Mouse (Mus musculus): Measurements from ENCODE around the gene Arl4d. TPM values are rescaled to one million over a fixed set of nuclear protein-coding genes. Genes with fewer than 3 reads are reported as not detected.

The Arl4d gene
- total RNA-seq, 2 experiments from 2014 or later, result 0.85 TPM; not detected in 1

GRCm38 (mm10) chr11:101673010-101673642 lies 7.8 kb downstream of the Arl4d start:
- ATAC-seq (replicated peaks; ENCODE audit: low FRiP score, poor library complexity, severe bottlenecking), result no peak

DNA sequence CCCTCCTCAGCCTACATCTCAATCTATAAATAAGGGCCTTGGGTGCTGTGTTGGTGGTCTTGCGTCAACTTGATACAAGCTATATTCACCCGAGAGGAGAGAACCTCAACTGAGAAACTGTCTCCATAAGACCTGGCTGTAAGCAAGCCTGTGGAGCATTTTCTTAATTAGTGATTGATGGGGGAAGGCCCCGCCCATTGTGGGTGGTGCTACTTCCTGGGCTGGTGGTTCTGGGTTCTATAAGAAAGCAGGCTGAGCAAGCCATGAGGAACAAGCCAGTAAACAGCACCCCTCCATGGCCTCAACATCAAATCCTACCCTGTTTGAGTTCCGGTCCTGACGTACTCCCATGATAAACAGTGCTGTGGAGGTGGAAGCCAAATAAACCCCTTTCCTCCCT lies 8.8 kb downstream of the Arl4d start:
- no peak for ATAC-seq (replicated peaks; ENCODE audit: low FRiP score, poor library complexity, severe bottlenecking)

DNA sequence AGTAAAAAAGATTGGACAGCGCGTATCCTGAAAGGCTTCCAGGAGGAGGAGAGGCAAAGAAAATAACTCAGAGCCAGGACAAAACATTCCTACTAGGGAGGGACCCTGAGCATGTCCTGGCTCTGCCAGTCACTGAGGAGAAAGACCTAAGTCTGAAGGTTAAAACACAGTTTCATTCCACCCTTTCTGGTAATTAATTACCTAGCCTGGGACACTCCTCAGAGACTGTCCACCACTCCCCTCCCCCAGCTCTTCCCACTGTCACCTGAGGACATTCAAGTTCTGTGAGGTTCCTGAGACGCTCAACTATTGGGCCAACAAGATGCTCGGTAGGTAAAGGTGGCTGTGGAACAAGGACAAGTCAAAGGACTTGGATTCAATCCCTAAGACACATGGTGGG lies 10.0 kb downstream of the Arl4d start:
- no peak for ATAC-seq (replicated peaks; ENCODE audit: low FRiP score, poor library complexity, severe bottlenecking)

DNA sequence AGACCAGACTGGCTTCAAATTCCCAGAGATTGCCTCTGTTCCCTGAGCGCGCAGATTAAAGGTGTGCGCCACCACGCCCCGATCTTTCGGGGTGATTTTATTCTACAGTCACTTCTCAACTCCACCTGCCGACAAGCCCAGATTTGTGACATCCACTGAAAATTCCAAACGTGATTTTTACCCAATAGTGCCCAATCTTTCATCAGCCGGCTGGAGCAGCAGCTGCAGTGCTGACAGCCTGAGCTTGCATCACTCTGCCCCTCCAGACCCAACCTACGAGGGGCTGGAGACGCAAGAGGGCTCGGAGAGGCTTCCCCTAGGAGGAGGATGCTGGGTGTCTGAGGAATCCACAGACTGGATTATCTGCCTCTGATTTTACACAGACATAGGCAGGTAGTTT lies 12.3 kb downstream of the Arl4d start:
- no peak for ATAC-seq (replicated peaks; ENCODE audit: low FRiP score, poor library complexity, severe bottlenecking)

- ATAC-seq (replicated peaks; ENCODE audit: low FRiP score, poor library complexity, severe bottlenecking), result no peak
Observed at GRCm38 (mm10) chr11:101678770-101679169, 13.4 kb downstream of the Arl4d start.

GRCm38 (mm10) chr11:101679907-101680306 lies 14.6 kb downstream of the Arl4d start:
- no peak for ATAC-seq (replicated peaks; ENCODE audit: low FRiP score, poor library complexity, severe bottlenecking)

GRCm38 (mm10) chr11:101680634-101681325 lies 15.4 kb downstream of the Arl4d start:
- no peak for ATAC-seq (replicated peaks; ENCODE audit: low FRiP score, poor library complexity, severe bottlenecking)

DNA sequence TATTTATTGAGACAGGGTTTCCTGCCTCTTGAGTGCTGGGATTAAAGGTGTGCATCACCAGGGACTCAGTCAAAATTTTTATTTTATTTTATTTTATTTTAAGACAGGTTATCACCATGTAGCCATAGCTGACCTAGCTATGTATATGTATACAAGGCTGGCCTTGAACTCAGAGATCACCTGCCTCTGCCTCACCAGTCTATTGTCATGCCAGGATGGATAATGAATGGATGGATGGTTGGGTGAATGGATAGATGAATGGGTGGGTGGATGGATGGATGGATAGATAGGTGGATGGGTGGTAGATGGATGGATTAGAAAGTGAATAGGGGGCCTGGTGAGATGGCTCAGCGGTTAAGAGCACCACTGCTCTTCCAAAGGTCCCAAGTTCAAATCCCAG lies 16.6 kb downstream of the Arl4d start:
- no peak for ATAC-seq (replicated peaks; ENCODE audit: low FRiP score, poor library complexity, severe bottlenecking)

GRCm38 (mm10) chr11:101682410-101682960 lies 17.1 kb downstream of the Arl4d start:
- no peak for ATAC-seq (replicated peaks; ENCODE audit: low FRiP score, poor library complexity, severe bottlenecking)

DNA sequence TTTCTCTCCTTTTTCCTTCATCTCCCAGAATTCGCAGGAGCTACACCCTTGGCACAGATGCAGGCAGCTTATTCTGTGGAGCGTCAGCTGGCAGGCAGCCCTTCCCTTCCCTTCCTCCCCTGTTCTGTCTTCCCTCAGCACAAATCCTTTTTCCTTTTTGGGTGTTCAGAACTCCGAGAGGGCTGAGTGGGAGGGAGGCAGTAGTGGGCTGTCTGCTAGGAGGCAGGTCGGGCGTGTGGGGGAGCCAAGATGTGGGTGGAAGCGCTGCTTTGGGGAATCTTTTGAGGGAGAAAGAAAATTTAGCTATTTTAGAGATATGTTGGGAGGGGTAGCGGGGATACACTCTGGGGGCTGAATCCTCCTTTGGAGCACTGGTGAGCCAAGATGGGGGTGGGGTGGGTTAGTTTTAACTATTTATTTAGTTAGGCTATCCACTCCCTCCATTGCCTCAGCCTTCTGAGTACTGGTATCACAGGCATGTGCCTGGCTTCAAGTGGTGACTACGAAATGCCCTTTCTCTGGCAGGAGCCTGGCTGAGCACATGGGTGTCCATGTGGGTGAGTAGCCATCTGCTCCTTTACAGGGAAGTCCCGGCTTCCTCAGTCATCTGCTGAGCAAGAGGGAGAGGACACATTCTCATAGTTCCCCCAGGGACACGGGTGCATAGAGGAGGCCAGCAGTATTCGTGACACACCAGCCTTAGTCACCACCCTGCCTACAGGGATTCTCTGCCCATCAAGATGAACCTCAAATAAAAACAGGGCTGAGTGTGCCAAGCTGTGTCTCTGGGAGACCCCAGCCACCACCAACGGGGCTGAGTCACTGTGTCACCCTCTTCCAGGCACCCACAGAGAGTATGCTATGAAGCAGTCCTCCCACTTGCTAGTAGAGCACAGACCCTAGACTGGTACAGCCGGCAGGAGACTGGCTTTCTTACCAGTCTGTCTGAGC lies 22.3 kb downstream of the Arl4d start:
- no peak for ATAC-seq (replicated peaks; ENCODE audit: low FRiP score, poor library complexity, severe bottlenecking)

DNA sequence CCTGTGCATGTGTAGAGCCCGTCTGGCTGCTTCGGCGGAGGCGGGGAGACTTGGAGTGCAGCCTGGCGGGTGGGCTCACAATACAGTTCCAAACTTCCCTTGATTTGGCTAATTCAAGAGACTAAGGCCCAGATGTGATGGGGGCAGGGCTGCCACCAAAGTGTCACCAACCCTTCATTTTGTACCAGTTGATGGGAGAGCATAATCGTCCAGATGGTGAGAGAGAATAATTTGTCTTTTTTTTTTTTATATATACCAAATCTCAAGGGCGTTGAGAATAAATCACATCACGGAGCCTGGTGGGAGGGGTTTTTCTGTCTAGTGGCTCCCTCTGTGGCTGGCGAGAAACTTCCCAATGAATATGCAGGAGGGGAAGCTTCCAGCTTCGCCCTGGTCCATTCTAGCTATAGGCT lies 24.4 kb downstream of the Arl4d start:
- no peak for ATAC-seq (replicated peaks; ENCODE audit: low FRiP score, poor library complexity, severe bottlenecking)

GRCm38 (mm10) chr11:101690326-101690725 lies 25.0 kb downstream of the Arl4d start:
- no peak for ATAC-seq (replicated peaks; ENCODE audit: low FRiP score, poor library complexity, severe bottlenecking)

DNA sequence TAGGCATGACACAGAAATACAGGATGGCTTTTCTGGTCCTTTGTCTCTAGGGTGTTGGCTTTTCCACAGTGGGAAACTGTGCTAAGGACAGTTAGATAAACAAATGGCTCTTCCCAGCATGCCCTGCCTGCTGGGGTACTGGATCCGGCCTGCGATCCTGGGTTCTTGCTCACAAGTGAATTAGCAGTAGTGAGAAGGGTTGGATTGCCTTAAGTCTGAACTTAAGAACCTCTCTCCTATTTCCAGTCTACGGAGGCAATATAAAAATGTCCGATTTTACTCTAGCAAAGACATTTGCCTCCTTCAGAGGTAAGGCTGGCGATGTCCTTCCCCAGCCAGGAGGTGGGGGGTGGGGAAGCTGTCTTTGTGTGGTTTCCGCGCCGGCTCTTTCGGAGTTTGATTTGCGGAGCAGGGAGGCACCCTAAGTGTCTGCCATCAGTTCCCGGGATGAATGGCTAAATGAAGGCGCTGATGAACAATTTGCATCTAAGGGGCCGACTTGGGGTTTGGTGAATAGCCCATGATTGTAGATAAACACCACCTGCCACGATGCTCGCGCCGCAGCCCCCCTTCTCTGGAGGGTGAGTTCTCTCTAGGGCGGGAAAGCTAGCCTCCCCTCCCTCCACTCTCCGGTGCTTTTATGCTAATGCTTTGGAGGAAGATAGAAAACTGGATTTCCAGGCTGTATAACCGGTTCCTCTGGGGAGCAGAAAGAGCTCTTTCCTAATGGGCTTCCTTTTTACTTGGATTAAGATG lies 30.7 kb downstream of the Arl4d start:
- ATAC-seq (replicated peaks; ENCODE audit: low FRiP score, poor library complexity, severe bottlenecking), result no peak

DNA sequence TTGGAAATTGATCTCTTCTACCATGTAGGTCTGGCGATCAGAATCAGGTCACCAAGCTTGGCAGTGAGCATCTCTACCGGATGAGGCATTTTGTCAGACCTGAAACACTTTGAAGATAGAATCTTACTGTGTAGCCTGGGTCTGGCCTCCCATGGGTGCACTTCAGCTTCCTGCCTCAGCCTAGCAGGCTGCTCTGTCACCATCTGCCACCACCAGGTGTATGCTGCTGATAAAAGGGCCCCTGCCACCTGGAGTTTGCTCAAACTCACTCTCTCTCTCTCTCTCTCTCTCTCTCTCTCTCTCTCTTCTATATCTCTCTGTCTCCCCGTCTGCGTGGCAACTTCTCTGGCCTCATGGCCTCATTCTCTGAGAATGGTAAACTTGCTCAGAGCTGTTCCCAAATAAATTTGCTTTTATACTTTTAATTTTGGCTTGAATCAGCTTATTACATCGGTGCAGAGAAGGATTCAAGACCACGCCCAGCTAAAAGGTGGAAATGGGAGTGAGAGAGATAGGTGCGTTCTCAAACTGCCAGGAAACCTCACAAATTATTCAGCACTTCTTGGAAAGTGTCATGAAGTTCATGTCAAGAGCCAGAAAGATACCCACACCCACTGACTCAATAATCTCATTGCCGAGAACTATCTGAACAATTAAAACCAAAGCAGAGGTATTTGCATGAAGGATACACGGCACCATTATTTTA lies 32.0 kb downstream of the Arl4d start:
- ATAC-seq (replicated peaks; ENCODE audit: low FRiP score, poor library complexity, severe bottlenecking), result no peak

- ATAC-seq (replicated peaks; ENCODE audit: low FRiP score, poor library complexity, severe bottlenecking), result no peak
Observed at GRCm38 (mm10) chr11:101698114-101698513, 32.8 kb downstream of the Arl4d start.

- no peak for ATAC-seq (replicated peaks; ENCODE audit: low FRiP score, poor library complexity, severe bottlenecking)
Observed at GRCm38 (mm10) chr11:101699556-101699955, 34.2 kb downstream of the Arl4d start.

GRCm38 (mm10) chr11:101699991-101700390 lies 34.6 kb downstream of the Arl4d start:
- ATAC-seq (replicated peaks; ENCODE audit: low FRiP score, poor library complexity, severe bottlenecking), result no peak

DNA sequence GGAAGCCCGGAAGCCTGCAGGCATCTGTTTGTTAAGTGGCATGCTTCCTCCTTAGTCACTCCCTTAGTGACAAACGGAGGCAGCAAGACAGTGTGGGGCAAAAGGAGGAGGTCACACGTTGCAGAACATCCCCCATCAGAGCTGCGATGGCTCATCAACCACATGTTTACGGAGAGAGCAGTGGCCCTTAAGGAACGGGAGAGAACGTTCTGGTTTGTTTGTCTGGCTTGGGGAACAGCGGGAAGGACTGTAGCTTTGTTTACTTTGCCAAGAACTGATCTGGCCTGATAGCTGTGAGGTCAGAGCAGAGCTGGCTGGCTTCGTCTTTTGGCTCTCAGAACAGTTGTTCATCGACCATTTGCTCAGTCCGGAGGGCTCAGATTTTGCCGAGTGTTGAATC lies 35.1 kb downstream of the Arl4d start:
- no peak for ATAC-seq (replicated peaks; ENCODE audit: low FRiP score, poor library complexity, severe bottlenecking)

DNA sequence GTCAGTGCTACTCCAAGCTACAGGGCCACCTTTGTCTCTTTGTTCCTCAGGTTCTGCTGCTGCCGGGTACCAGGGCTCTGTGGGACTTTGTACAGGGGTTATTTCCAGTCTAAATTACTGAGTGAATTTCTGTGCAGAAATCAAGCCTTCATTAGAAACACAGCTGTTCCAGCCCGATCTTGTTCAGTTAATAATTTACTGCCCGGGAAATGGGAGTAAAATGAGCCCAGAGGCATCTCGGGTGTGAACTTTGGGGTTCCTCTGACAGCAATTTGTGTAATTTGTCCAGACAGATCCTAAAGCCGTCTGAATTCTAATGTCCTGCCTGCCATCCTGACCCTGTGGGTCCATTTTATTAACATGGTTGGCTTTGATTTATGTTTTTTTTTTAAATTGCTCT lies 38.7 kb downstream of the Arl4d start:
- no peak for ATAC-seq (replicated peaks; ENCODE audit: low FRiP score, poor library complexity, severe bottlenecking)

Measured in erythroblast, adult 5-6 weeks (primary cell).